Mouse (Mus musculus): Measurements from ENCODE around the gene Mtln.

Mtln gene

DNA sequence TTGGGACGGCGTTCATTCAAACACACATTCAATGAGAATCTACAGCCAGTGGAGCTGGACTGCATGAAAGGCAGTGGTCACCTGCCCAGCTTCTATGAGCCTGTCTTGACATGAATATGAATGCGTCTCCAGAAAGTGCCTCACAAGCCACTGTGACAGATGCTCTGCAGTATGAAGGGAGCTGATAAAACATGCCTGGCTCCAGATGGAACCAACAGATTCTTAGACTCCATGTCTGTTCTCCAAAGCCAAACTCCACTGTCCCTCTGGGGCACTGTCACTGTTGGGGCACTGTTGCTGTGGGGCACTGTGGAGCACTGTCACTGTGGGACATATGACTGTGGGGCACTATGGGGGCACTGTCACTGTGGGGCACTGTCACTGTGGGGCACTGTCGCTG lies 38.2 kb downstream of the Mtln start:
- DNase-seq (ENCODE audit: low read depth): no peak

DNA sequence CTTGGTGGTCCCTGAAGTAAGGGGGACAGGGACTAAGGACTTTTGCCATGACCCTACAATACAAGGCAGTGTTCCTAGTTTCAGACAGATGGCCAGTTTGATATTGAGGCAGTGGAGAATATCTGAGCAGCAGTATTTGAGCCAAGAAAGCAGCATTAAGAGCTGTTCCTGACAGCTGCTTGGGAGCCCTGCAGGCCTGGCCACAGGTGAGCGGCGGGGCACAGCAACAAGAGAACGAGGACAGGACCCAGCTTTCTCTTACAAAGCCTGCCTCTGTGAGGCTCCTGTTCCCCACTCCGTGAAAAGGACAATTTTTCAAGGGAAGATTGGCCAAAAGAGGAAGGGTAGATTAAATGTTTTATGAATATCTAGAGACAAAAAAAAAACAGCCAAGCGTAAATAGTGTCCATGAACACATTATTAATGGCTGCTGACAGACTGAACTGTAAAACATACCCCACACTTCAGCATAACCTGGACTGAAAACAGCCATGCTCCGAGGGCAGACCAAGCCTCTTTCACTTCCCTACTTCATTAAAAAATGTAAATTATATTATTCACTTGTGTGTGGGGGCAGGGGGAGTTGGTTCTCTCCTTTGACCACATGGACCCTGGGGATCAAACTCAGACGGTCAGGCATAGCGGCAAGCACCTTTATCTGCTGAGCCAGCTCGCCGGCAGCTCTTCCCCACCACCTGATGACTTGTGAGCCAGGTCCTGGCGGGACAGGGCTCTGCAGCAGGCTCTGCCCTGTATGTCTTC lies 40.3 kb downstream of the Mtln start:
- DNase-seq (ENCODE audit: low read depth): no peak

DNA sequence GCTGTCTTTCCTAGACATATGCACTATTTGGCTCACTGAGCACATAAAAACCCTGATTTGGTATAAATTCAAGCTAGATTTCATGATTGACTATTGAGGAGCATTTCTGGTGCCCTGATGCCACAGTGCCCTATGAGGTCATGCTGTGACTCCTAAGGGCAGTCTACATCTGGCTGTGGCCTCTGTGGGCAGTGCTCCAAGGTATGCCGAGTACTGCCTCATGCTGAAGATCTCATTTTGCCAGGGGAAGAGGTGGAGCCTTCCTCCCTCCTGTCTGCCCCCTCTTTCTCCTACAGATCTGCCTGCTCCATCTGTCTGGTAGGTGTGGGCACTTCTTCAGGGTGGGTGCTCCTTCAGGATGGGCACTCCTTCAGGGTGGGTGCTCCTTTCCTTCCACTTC lies 42.9 kb downstream of the Mtln start:
- DNase-seq (ENCODE audit: low read depth): no peak

GRCm38 (mm10) chr2:127748316-127748715 lies 44.0 kb downstream of the Mtln start:
- DNase-seq (ENCODE audit: low read depth): no peak

- DNase-seq (ENCODE audit: low read depth): no peak
These were observed 49.7 kb downstream of the Mtln start for GRCm38 (mm10) chr2:127742637-127743036.
